Mouse (Mus musculus) hindbrain, postnatal 0 days (tissue): ENCODE results near the gene Pigq. TPM values are rescaled to one million over a fixed set of nuclear protein-coding genes. Genes with fewer than 3 reads are reported as not detected.

Experiments used
- ATAC-seq: fragments of 200-750 bp; cut with Nextera tagmentation; 2 replicates; pipeline ENCODE4 v1.8.0; 2017; ENCODE audit warnings: mild to moderate bottlenecking, moderate TSS enrichment, moderate library complexity
- DNase-seq: peaks from one replicate; pipeline ENCODE4 v3.0.0-alpha.2; 2015; ENCODE audit warnings: low spot score
- H3K27ac ChIP-seq: fragments of 300-500 bp; sonication (generic); 2 replicates; pipeline ENCODE4 v1.5.1; 2014; ENCODE audit warnings: mild to moderate bottlenecking
- H3K27me3 ChIP-seq: fragments of 300-500 bp; sonication (generic); 2 replicates; pipeline ENCODE4 v1.6.1; 2014; ENCODE audit warnings: low read length, mixed read lengths; ENCODE audit not compliant: insufficient read depth
- H3K36me3 ChIP-seq: fragments of 300-500 bp; sonication (generic); 2 replicates; pipeline ENCODE4 v1.6.1; 2014; ENCODE audit warnings: low read length, mixed read lengths; ENCODE audit not compliant: insufficient read depth
- H3K4me1 ChIP-seq: fragments of 300-500 bp; sonication (generic); 2 replicates; pipeline ENCODE4 v1.6.1; 2014; ENCODE audit warnings: antibody characterized with exemption, low read length, mixed read lengths; ENCODE audit not compliant: insufficient read depth
- H3K4me2 ChIP-seq: fragments of 300-500 bp; sonication (generic); 2 replicates; pipeline ENCODE4 v1.6.1; 2014; ENCODE audit warnings: low read depth, mild to moderate bottlenecking, low read length, moderate library complexity, mixed read lengths
- H3K4me3 ChIP-seq: fragments of 300-500 bp; sonication (generic); 2 replicates; pipeline ENCODE4 v1.5.1; 2014; ENCODE audit warnings: low read length
- H3K9ac ChIP-seq: fragments of 300-500 bp; sonication (generic); replicated peaks from 2 replicates; pipeline ENCODE4 v1.6.1; 2014; ENCODE audit warnings: mild to moderate bottlenecking, low read length, moderate library complexity, mixed read lengths
- H3K9me3 ChIP-seq: fragments of 300-500 bp; sonication (generic); 2 replicates; pipeline ENCODE4 v1.6.1; 2016; ENCODE audit warnings: low read length, mixed read lengths
- CTCF ChIP-seq: IDR thresholded peaks from 2 replicates; pipeline ENCODE4 v1.5.1; 2016; ENCODE audit warnings: antibody characterized with exemption, control low read depth, low read depth
- WGBS: fragments of 180-500 bp; shearing (Covaris S2); extraction: QIAGEN DNeasy Blood & Tissue Kit; methylation state at CpG from one replicate; pipeline ENCODE4 v1.1.7; 2014; 5-methylcytosine and 5-hydroxymethylcytosine counted together
- polyA plus RNA-seq: library from polyadenylated mRNA; unstranded; fragments of >200 nt; fragmentation: Nextera tagmentation; extraction: Ambion mirVana; gene quantifications from 2 replicates; pipeline ENCODE4 v1.2.1, GENCODE M21; 2015
- total RNA-seq: library from RNA; depleted of rRNA; stranded (reverse); fragments of >200 nt; gene quantifications from 2 replicates; pipeline ENCODE4 v1.2.3, GENCODE M21; 2014

Gene Pigq
- total and polyA plus RNA-seq, 2 experiments from 2014 or later = 76.3 to 99.7 TPM

GRCm38 (mm10) chr17:25887467-25887866 is 57.3 kb downstream of the Pigq start:
- no peaks in the 10 kb centered on the region for H3K4me1 ChIP-seq
- TF ChIP-seq CTCF = no peak
- 87% methylated on average over 10 of the region's 10 CpGs for WGBS
- ATAC-seq = no peak
- H3K36me3 ChIP-seq = peaks cover 27% of the 10 kb centered on the region
- H3K9me3 ChIP-seq = no peaks in the 10 kb centered on the region
- H3K27ac ChIP-seq = no peak overlapping the region
- no peak overlapping the region for H3K4me2 ChIP-seq
- H3K27me3 ChIP-seq = no peaks in the 10 kb centered on the region
- H3K4me3 ChIP-seq = no peak overlapping the region
- DNase-seq = no peak
- H3K9ac ChIP-seq = no peak overlapping the region

DNA sequence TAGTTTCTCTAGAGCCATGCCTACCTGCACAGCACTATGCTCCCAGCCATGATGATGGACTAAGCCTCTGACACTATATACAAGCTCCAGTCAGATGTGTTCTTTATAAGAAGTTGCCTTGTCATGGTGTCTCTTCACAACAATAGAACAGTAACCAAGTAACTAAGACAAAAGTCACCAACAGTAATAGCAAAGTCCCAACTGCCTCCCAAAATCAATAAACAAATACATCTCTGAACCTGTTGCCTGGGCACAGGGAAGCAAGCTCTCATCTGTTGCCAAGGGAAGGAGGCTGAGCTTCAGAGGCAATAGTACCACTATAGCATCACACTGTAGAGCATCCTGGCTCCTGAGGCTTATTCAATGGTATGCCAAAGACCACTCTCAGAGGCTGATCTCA is 57.9 kb downstream of the Pigq start:
- no peak for ATAC-seq
- H3K36me3 ChIP-seq = peaks cover 29% of the 10 kb centered on the region

DNA sequence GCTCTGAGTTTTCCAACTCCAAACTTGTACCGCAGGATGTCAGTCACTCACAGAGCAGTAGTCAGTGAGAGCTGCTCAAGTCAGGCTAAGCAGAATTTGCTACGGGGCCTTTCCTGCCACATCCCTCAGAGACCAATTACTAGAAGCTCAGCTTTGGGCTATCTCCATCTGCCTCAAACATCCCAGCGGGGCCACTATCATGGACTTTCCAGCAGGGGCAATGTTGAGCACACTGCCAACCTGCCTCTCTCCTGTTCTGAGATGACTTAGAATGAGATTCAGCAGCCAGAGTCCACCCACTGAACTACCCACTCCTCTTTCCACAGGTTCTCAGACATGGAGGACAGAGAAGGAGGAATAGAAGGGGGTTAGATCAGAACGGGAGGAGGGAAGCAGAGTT is 59.1 kb downstream of the Pigq start:
- ATAC-seq = peak; percentile 15; the same call in 1 of the 2 replicates
- Histone ChIP-seq H3K36me3 (peaks cover 31% of the 10 kb centered on the region), H3K27ac (no peak overlapping the region), H3K9me3 (no peaks in the 10 kb centered on the region), H3K4me1 (no peaks in the 10 kb centered on the region), H3K4me3 (no peak overlapping the region), H3K9ac (no peak overlapping the region), H3K4me2 (no peak overlapping the region), H3K27me3 (no peaks in the 10 kb centered on the region)
- WGBS = 67% methylated on average over 4 of the region's 4 CpGs
- TF ChIP-seq CTCF = peak; percentile 60
- DNase-seq = peak; percentile 58

More for the DNA sequence above, 57.9 kb downstream of the Pigq start:
- Histone ChIP-seq H3K27ac (no peak overlapping the region), H3K4me1 (no peaks in the 10 kb centered on the region), H3K9me3 (no peaks in the 10 kb centered on the region), H3K27me3 (no peaks in the 10 kb centered on the region), H3K4me2 (no peak overlapping the region), H3K9ac (no peak overlapping the region), H3K4me3 (no peak overlapping the region)
- no peak for TF ChIP-seq CTCF
- DNase-seq = no peak

- H3K4me3 ChIP-seq = no peak overlapping the region
- no peaks in the 10 kb centered on the region for H3K9me3 ChIP-seq
- no peak overlapping the region for H3K4me2 ChIP-seq
- peak; percentile 56 for TF ChIP-seq CTCF
- DNase-seq (no peak), ATAC-seq (no peak)
- 91% methylated on average over 3 of the region's 3 CpGs for WGBS
- H3K4me1 ChIP-seq = no peaks in the 10 kb centered on the region
- peaks cover 24% of the 10 kb centered on the region for H3K36me3 ChIP-seq
- H3K27ac ChIP-seq = no peak overlapping the region
- no peak overlapping the region for H3K9ac ChIP-seq
- no peaks in the 10 kb centered on the region for H3K27me3 ChIP-seq
These were observed 60.9 kb downstream of the Pigq start for GRCm38 (mm10) chr17:25883824-25884223.

DNA sequence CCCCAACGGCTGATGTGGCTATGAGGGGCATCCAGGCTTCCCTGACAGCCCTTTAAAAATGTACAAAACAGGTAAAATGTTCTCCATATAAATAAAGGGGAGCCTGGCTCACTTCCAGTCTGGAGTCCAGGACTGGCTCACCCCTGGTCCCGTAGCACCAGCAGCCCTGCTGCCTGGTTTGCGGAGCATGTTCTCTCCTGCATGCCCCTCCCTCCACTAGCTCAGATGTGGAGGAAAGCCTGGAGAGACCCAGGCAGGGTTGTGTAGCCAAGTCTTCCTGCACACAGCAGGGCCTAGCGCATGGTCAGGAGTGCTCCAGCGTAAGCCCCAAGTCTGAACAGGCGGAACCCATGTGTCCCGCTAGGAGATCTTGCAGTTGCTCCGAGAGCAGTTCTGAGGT is 61.5 kb downstream of the Pigq start:
- Histone ChIP-seq H3K36me3 (peaks cover 27% of the 10 kb centered on the region), H3K4me1 (no peaks in the 10 kb centered on the region), H3K9ac (no peak overlapping the region), H3K9me3 (no peaks in the 10 kb centered on the region), H3K4me2 (no peak overlapping the region), H3K27ac (no peak overlapping the region), H3K27me3 (no peaks in the 10 kb centered on the region), H3K4me3 (no peak overlapping the region)
- 72% methylated on average over 8 of the region's 8 CpGs for WGBS
- TF ChIP-seq CTCF = no peak
- no peak for ATAC-seq
- no peak for DNase-seq

DNA sequence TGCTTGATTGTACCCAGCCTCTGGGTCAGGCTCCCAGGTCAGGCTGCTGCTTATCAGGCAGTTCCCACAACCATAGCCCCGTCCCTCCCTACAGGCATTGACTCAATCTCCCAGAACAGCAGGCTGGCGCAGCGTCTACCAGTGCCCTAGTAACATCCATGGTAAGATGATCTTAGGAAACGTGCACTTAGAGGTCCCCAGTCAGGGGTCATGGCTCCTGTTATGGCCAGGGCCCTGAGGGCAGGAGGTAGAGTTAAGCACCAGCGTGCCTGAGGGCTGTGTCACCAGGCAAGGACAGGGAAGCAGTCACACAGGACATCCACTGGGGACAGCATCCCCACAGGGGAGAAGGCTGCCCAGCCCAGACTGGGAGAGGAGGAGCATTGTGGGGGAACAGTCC is 62.4 kb downstream of the Pigq start:
- peak; percentile 25; the same call in 1 of the 2 replicates for ATAC-seq
- Histone ChIP-seq H3K4me2 (no peak overlapping the region), H3K4me1 (no peaks in the 10 kb centered on the region), H3K36me3 (peaks cover 28% of the 10 kb centered on the region), H3K9me3 (no peaks in the 10 kb centered on the region), H3K27ac (no peak overlapping the region), H3K9ac (no peak overlapping the region), H3K4me3 (no peak overlapping the region), H3K27me3 (no peaks in the 10 kb centered on the region)
- TF ChIP-seq CTCF = peak; percentile 25; the same call in 1 of the 2 replicates
- DNase-seq = no peak
- 36% methylated on average over 5 of the region's 5 CpGs for WGBS

- WGBS = 21% methylated on average over 4 of the region's 4 CpGs
- Histone ChIP-seq H3K27me3 (no peaks in the 10 kb centered on the region), H3K4me1 (no peaks in the 10 kb centered on the region), H3K9ac (no peak overlapping the region), H3K9me3 (no peaks in the 10 kb centered on the region), H3K36me3 (peaks cover 28% of the 10 kb centered on the region), H3K27ac (no peak overlapping the region), H3K4me3 (no peak overlapping the region), H3K4me2 (no peak overlapping the region)
- no peak for TF ChIP-seq CTCF
- no peak for DNase-seq
- no peak for ATAC-seq
These were observed 63.0 kb downstream of the Pigq start for GRCm38 (mm10) chr17:25881691-25882090.
